Mouse (Mus musculus): ENCODE measurements around the gene Maml2. TPM values are rescaled to one million over a fixed set of nuclear protein-coding genes. Genes with fewer than 3 reads are reported as not detected.
A peak's percentile ranks its signal among the peaks of the same experiment; 100 is the strongest.

Gene Maml2
- polyA plus RNA-seq, 1 experiment from 2014 or later, result 4.3 TPM

DNA sequence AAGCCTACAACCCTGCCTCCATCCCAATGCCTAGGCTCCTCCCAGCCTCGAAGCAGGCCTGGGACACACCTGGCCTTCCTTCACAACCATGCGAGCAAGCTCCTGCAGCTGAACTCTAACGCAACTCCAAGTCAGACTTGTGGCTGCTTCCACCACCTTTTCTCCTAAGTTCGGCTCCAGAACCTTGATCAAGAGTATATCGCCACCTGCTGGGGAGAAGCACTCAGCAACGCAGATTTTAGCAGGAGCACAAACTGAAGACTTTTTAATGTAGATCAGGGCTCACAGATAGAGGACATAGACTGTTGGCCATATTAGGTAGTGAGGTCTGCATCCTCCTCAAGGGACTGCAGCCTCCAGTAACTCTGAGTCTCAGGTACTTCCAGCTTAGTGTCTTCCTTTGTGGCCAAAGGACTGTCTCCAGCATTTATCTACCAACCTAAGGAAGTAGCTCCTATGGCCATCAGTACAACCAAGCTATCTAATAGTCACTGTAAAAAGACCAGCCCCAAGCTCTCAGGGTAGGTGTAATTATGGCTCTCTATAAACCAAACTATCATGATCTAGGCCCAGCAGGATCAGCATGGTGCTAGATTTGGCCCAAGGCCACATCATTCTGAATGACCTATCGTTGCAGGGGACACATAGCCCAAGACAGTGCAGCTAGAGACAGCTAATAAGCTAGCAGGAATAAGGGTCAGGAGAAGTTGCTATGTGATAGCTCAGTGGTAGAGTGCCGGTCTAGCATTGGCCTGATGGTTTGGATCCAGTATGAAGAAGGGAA, 418.8 kb downstream of the Maml2 start:
- TF ChIP-seq CTCF (IDR thresholded peaks at IDR 0.05; ENCODE audit: low read depth) (peak; percentile 96), EP300 (optimal IDR thresholded peaks at IDR 0.05) (no peak)
- 23% methylated on average over 8 of the region's 8 CpGs for WGBS
- H3K36me3 ChIP-seq (ENCODE audit: control insufficient read depth, insufficient read depth, low read length), result no peaks in the 10 kb centered on the region

DNA sequence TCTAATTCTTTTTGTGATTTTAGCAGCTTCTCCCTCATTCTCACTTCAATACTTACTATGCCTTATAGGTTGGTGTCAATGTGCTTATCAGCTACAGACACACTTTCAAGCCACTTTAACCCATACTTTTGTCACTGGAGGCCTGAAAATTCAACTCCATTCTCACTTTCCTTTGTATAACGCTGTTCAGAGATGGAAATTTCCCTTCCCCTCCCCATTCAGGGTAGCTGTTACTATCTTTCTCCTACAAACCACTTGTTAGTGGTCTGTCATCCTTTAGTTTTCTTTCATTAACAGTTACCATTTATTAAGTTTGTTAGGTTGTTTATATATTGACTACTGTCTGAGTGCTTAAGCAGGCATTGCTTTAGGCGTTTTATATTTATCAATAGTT, 450.6 kb downstream of the Maml2 start, which contains the start of gene Mtmr2:
TSS of gene Mtmr2 (plus strand) at position 7 of the 394 bp plus-strand sequence.
- 52% methylated on average over 2 of the region's 2 CpGs for WGBS
- Histone ChIP-seq H3K27ac (replicated peaks) (peak within 1 kb of the TSS; percentile 97), H3K27me3 (ENCODE audit: control insufficient read depth, insufficient read depth, low read length) (no peaks in the 10 kb centered on the region), H3K9me3 (ENCODE audit: control insufficient read depth, low read length) (no peaks in the 10 kb centered on the region), H3K9ac (ENCODE audit: low read length) (peak within 1 kb of the TSS; percentile 97), H3K4me1 (replicated peaks; ENCODE audit: control insufficient read depth, insufficient read depth) (no peaks in the 10 kb centered on the region), H3K4me3 (ENCODE audit: low read depth, low read length) (peak within 1 kb of the TSS; percentile 95), H3K36me3 (ENCODE audit: control insufficient read depth, insufficient read depth, low read length) (no peaks in the 10 kb centered on the region), H3K4me2 (replicated peaks; ENCODE audit: low read depth) (peak within 1 kb of the TSS; percentile 70)
- ATAC-seq (ENCODE audit: low FRiP score, low TSS enrichment) (no peak), DNase-seq (ENCODE audit: low spot score) (no peak)
- TF ChIP-seq EP300 (optimal IDR thresholded peaks at IDR 0.05) (no peak), CTCF (IDR thresholded peaks at IDR 0.05; ENCODE audit: low read depth) (no peak)

More for the DNA sequence above, 418.8 kb downstream of the Maml2 start:
- Histone ChIP-seq H3K9me3 (ENCODE audit: control insufficient read depth, low read length) (no peaks in the 10 kb centered on the region), H3K4me3 (ENCODE audit: low read depth, low read length) (no peak overlapping the region), H3K27ac (replicated peaks) (no peak overlapping the region), H3K27me3 (ENCODE audit: control insufficient read depth, insufficient read depth, low read length) (no peaks in the 10 kb centered on the region), H3K4me2 (replicated peaks; ENCODE audit: low read depth) (no peak overlapping the region), H3K9ac (ENCODE audit: low read length) (no peak overlapping the region), H3K4me1 (replicated peaks; ENCODE audit: control insufficient read depth, insufficient read depth) (no peaks in the 10 kb centered on the region)
- peak; percentile 73 for DNase-seq (ENCODE audit: low spot score)
- ATAC-seq (ENCODE audit: low FRiP score, low TSS enrichment), result peak; percentile 66; the same call in 1 of the 2 replicates

DNA sequence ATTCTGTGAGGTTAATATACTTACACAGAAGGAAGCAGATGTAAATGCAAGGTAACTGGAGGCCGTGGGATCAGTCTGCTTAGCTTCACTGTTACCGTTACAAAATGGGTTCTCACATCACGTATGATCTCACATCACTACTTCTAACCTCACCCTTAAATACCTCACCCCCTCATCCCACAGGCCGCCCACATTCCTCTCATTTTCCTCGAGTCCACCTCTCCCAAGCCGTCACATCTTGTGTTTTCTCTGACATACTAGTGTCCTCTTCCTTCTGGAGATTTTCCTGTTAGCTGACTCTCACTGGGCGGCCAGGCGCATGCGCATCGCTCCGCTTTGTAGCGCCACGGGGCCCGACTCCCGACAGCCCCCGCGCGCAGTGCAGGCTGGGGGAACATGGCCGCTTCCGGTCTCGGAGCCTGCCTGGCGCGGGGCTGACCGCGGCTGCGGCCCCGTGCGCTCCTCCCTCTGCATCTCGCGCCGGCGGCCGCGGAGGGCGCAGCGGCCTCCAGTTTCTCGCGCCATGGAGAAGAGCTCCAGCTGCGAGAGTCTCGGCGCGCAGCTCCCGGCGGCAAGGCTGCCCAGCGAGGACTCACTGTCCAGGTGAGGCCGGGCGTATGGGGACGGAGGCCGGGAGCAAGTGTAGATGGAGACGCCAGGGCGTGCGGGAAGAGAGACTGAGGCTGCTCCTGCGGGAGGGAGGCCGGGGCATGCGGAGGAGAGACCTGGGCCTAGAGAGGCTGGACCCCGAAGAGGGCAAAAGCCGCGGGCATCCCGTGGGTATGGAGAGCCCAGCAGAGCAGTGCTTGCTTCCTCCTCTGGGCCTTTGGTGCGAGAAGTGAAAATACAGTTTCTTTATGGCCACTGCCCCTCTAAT, 451.3 kb downstream of the Maml2 start:
- ATAC-seq (ENCODE audit: low FRiP score, low TSS enrichment) (peak; percentile 99), DNase-seq (ENCODE audit: low spot score) (peak; percentile 95)
- Histone ChIP-seq H3K4me3 (ENCODE audit: low read depth, low read length) (peak overlapping the region; percentile 95), H3K27me3 (ENCODE audit: control insufficient read depth, insufficient read depth, low read length) (no peaks in the 10 kb centered on the region), H3K36me3 (ENCODE audit: control insufficient read depth, insufficient read depth, low read length) (no peaks in the 10 kb centered on the region), H3K9ac (ENCODE audit: low read length) (peak overlapping the region; percentile 97), H3K9me3 (ENCODE audit: control insufficient read depth, low read length) (no peaks in the 10 kb centered on the region), H3K4me2 (replicated peaks; ENCODE audit: low read depth) (peak overlapping the region; percentile 70), H3K4me1 (replicated peaks; ENCODE audit: control insufficient read depth, insufficient read depth) (no peaks in the 10 kb centered on the region), H3K27ac (replicated peaks) (peak overlapping the region; percentile 97)
- under 1% methylated on average over 53 of the region's 60 CpGs for WGBS
- no peak for TF ChIP-seq EP300 (optimal IDR thresholded peaks at IDR 0.05)
- peak; percentile 16; the same call in 1 of the 2 replicates for TF ChIP-seq CTCF (IDR thresholded peaks at IDR 0.05; ENCODE audit: low read depth)

DNA sequence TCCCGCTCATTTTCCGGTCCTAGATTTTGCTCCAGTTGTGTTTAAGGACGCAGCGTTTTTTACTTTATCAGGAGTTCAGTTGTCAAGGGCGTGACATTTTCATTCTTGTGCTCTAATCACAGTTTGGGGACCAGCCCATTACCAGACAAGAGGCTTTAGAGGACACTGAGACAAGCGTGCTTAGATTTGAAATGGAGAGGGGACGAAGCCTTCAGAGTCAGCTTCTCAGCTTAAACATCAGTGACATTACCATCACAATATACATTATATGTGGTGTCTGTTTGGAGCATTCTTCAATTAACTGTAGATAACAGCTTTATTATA, 451.9 kb downstream of the Maml2 start:
- no peak for ATAC-seq (ENCODE audit: low FRiP score, low TSS enrichment)
- peak overlapping the region; percentile 70 for H3K4me2 ChIP-seq (replicated peaks; ENCODE audit: low read depth)
- no peaks in the 10 kb centered on the region for H3K9me3 ChIP-seq (ENCODE audit: control insufficient read depth, low read length)
- peak overlapping the region; percentile 95 for H3K4me3 ChIP-seq (ENCODE audit: low read depth, low read length)
- H3K36me3 ChIP-seq (ENCODE audit: control insufficient read depth, insufficient read depth, low read length), result no peaks in the 10 kb centered on the region
- peak overlapping the region; percentile 97 for H3K27ac ChIP-seq (replicated peaks)
- no peaks in the 10 kb centered on the region for H3K27me3 ChIP-seq (ENCODE audit: control insufficient read depth, insufficient read depth, low read length)
- TF ChIP-seq CTCF (IDR thresholded peaks at IDR 0.05; ENCODE audit: low read depth), result no peak
- no peak for TF ChIP-seq EP300 (optimal IDR thresholded peaks at IDR 0.05)
- WGBS, result 0% methylated on average over 7 of the region's 7 CpGs
- peak overlapping the region; percentile 97 for H3K9ac ChIP-seq (ENCODE audit: low read length)
- no peak for DNase-seq (ENCODE audit: low spot score)
- no peaks in the 10 kb centered on the region for H3K4me1 ChIP-seq (replicated peaks; ENCODE audit: control insufficient read depth, insufficient read depth)

DNA sequence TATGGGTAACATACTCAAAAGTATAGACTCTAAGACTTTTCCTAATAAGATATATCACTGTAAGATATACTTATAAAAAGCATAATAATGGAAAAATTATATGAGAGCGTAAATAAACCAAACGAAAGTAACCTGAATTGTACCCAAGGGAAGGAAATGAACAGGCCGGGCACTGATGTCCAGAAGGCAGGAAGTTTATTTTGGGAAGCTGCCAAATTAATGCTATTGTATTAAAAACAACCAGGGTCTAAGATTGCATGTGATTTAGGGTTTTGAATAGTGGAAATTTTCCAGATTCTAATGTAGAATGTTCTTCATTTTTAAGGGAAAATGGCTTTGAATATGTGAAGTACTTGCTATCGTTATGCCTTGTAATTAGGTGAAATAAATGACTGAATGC, 454.8 kb downstream of the Maml2 start:
- H3K4me3 ChIP-seq (ENCODE audit: low read depth, low read length), result no peak overlapping the region
- no peaks in the 10 kb centered on the region for H3K9me3 ChIP-seq (ENCODE audit: control insufficient read depth, low read length)
- DNase-seq (ENCODE audit: low spot score), result no peak
- 74% methylated on average over 4 of the region's 4 CpGs for WGBS
- TF ChIP-seq CTCF (IDR thresholded peaks at IDR 0.05; ENCODE audit: low read depth) (no peak), EP300 (optimal IDR thresholded peaks at IDR 0.05) (no peak)
- no peaks in the 10 kb centered on the region for H3K4me1 ChIP-seq (replicated peaks; ENCODE audit: control insufficient read depth, insufficient read depth)
- ATAC-seq (ENCODE audit: low FRiP score, low TSS enrichment), result no peak
- no peak overlapping the region for H3K27ac ChIP-seq (replicated peaks)
- H3K36me3 ChIP-seq (ENCODE audit: control insufficient read depth, insufficient read depth, low read length), result no peaks in the 10 kb centered on the region
- no peaks in the 10 kb centered on the region for H3K27me3 ChIP-seq (ENCODE audit: control insufficient read depth, insufficient read depth, low read length)
- H3K4me2 ChIP-seq (replicated peaks; ENCODE audit: low read depth), result no peak overlapping the region
- no peak overlapping the region for H3K9ac ChIP-seq (ENCODE audit: low read length)

Small RNAs within 50 kb of the gene (microRNA-seq; reads per million reads assigned to microRNA genes)
- not detected for gene Gm22643

Other genes starting within 250 kb of the Maml2 start
- gene Jrkl, start 52.1 kb upstream of the Maml2 start, polyA plus RNA-seq (2015; fragmentation: Nextera tagmentation; extraction: Ambion mirVana), result 6.5 and 7.2 TPM in 2 replicates
- 4.4 and 4.7 TPM in 2 replicates for gene Ccdc82, start 51.0 kb upstream of the Maml2 start, polyA plus RNA-seq (2015; fragmentation: Nextera tagmentation; extraction: Ambion mirVana)
- not detected in 2 replicates for gene Gm17571, start 148.8 kb downstream of the Maml2 start, polyA plus RNA-seq (2015; fragmentation: Nextera tagmentation; extraction: Ambion mirVana)

Measured in stomach, postnatal 0 days (tissue).